Mouse (Mus musculus): Measurements from ENCODE around the gene Lman2. TPM values are rescaled to one million over a fixed set of nuclear protein-coding genes. Genes with fewer than 3 reads are reported as not detected.

Lman2 gene
- polyA plus RNA-seq (2012; rRNA removed): 43.7 and 44.8 TPM in 2 replicates

DNA sequence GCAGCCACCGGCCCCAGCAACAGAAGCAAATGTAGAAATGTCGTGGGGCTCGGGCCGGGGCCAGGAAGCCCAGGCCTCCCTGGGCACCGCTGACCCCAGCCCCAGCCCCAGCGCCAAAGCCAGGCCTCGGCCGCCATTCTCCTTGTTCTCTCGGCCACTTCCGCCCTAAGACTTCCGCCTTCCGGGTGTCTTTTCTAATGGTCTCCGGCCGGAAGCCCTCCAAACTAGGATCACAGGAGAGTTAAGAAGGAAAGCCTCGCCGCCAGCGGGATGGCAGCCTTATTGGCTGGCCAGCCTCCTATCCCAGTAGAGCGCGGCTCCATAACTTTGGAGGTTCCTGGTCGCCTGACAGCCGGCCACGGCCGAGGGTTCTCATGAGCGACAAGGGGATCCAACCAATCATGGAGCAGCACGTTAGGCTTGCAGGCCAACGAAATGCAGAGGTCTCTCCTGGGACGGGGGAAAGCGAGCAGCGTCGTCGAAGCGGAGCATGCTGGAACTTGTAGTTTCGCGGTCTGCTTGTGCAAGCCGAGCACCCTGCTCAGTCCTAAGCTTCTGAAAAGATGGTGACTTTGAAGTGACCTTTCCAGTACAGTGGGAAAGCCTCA lies at the start of gene Lman2:
Gene Lman2, minus strand, starts transcription at position 331 of the 608 bp plus-strand sequence.
- no peak for TF ChIP-seq CTCF (IDR thresholded peaks at IDR 0.05; ENCODE audit: control insufficient read depth, insufficient read depth, insufficient replicate concordance, low read depth, low read length)
- TF ChIP-seq POLR2A (IDR thresholded peaks at IDR 0.05; ENCODE audit: control insufficient read depth, low read depth, low read length): peak; percentile 51

DNA sequence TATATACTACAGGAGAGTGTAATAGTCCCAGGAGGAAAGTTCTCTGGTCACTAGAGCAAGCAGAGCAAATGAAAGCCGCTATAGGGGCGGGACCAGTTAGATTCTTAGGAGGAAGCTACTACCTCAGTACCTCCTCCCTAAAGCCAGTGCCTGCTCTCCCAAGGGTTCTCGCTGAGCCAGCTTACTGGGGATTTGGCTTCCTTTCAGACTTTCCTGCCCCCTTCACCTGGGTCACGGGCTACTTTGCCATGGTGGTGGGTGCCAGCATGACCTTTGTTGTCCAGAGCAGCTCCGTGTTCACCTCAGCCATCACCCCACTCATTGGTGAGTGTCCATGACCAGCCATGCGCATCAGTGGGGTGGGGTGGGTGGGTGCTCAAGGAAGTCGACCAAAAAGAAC lies 49.2 kb upstream of the Lman2 start:
- TF ChIP-seq POLR2A (IDR thresholded peaks at IDR 0.05; ENCODE audit: control insufficient read depth, low read depth, low read length) (no peak), CTCF (IDR thresholded peaks at IDR 0.05; ENCODE audit: control insufficient read depth, insufficient read depth, insufficient replicate concordance, low read depth, low read length) (no peak)
- H3K27me3 ChIP-seq (ENCODE audit: control insufficient read depth, insufficient read depth, low read length): no peaks in the 10 kb centered on the region
- H3K27ac ChIP-seq (ENCODE audit: control insufficient read depth, insufficient read depth, low read depth, low read length): no peak overlapping the region

More for the DNA sequence above, at the start of gene Lman2:
- Histone ChIP-seq H3K4me1 (ENCODE audit: control insufficient read depth, insufficient read depth, low read length) (peaks cover 6% of the 10 kb centered on the region), H3K36me3 (ENCODE audit: control insufficient read depth, insufficient read depth, low read length) (peaks cover 2% of the 10 kb centered on the region; the same call in 1 of the 2 replicates), H3K27me3 (ENCODE audit: control insufficient read depth, insufficient read depth, low read length) (no peaks in the 10 kb centered on the region), H3K4me3 (ENCODE audit: control insufficient read depth, low read depth, low read length) (peak within 1 kb of the TSS; percentile 98), H3K27ac (ENCODE audit: control insufficient read depth, insufficient read depth, low read depth, low read length) (peak within 1 kb of the TSS; percentile 98)

DNA sequence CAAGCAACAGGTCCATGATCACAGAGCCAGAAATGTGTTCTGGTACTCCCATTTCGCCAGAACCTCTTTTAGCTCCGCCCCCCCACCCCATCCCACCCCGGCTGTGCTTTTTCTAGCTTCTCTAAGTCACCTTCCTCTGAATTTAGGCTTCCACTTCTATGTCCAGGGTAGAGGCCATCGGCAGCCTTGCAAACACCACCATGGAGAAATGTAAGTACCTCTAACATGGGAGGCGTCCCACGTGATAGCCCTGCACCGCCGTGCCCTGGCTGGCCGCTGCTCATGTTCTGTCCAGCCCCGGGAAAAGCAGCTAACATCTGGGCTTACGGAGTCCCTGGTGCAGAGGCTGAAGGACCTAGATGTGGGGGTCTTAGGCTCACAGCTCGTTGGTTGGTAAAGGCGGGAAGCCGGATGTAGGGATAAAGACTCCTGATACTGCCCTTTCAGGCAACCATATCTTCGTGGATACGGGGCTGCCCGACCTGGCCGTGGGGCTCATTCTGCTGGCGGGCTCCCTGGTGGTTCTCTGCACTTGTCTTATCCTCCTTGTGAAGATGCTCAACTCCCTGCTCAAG lies 46.0 kb upstream of the Lman2 start:
- H3K4me3 ChIP-seq (ENCODE audit: control insufficient read depth, low read depth, low read length): no peak overlapping the region
- H3K27me3 ChIP-seq (ENCODE audit: control insufficient read depth, insufficient read depth, low read length): no peaks in the 10 kb centered on the region
- no peak for TF ChIP-seq POLR2A (IDR thresholded peaks at IDR 0.05; ENCODE audit: control insufficient read depth, low read depth, low read length)
- TF ChIP-seq CTCF (IDR thresholded peaks at IDR 0.05; ENCODE audit: control insufficient read depth, insufficient read depth, insufficient replicate concordance, low read depth, low read length): no peak
- H3K36me3 ChIP-seq (ENCODE audit: control insufficient read depth, insufficient read depth, low read length): no peaks in the 10 kb centered on the region
- no peak overlapping the region for H3K27ac ChIP-seq (ENCODE audit: control insufficient read depth, insufficient read depth, low read depth, low read length)
- H3K4me1 ChIP-seq (ENCODE audit: control insufficient read depth, insufficient read depth, low read length): peaks cover 2% of the 10 kb centered on the region; the same call in 1 of the 2 replicates

More for the DNA sequence above, 49.2 kb upstream of the Lman2 start:
- Histone ChIP-seq H3K4me1 (ENCODE audit: control insufficient read depth, insufficient read depth, low read length) (peaks cover 4% of the 10 kb centered on the region; the same call in 1 of the 2 replicates), H3K4me3 (ENCODE audit: control insufficient read depth, low read depth, low read length) (no peak overlapping the region), H3K36me3 (ENCODE audit: control insufficient read depth, insufficient read depth, low read length) (no peaks in the 10 kb centered on the region)

DNA sequence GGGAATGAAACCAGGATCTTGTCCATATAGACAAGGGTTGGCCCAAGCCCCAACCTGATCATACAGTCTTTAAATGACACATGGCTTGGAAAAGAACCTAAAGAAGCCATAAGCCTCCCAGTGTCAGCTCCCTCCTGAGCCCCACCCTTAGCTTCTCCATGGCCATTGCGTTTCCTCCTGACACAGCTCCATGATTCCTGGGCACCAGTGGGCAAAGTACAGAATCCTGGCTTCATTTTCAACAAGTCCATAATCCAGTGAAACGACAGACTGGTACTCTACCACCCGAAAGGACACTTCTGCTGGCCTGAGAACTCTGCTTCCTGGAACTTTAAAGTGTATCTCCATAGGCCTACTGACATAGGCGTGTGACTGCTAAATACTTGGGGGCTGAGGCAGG lies 44.8 kb upstream of the Lman2 start:
- H3K27ac ChIP-seq (ENCODE audit: control insufficient read depth, insufficient read depth, low read depth, low read length): no peak overlapping the region
- H3K4me1 ChIP-seq (ENCODE audit: control insufficient read depth, insufficient read depth, low read length): 0 out of 2 replicates have a peak, but pooled peaks cover 2% of the 10 kb centered on the region
- H3K27me3 ChIP-seq (ENCODE audit: control insufficient read depth, insufficient read depth, low read length): no peaks in the 10 kb centered on the region
- H3K36me3 ChIP-seq (ENCODE audit: control insufficient read depth, insufficient read depth, low read length): no peaks in the 10 kb centered on the region
- no peak overlapping the region for H3K4me3 ChIP-seq (ENCODE audit: control insufficient read depth, low read depth, low read length)
- TF ChIP-seq CTCF (IDR thresholded peaks at IDR 0.05; ENCODE audit: control insufficient read depth, insufficient read depth, insufficient replicate concordance, low read depth, low read length) (no peak), POLR2A (IDR thresholded peaks at IDR 0.05; ENCODE audit: control insufficient read depth, low read depth, low read length) (no peak)

DNA sequence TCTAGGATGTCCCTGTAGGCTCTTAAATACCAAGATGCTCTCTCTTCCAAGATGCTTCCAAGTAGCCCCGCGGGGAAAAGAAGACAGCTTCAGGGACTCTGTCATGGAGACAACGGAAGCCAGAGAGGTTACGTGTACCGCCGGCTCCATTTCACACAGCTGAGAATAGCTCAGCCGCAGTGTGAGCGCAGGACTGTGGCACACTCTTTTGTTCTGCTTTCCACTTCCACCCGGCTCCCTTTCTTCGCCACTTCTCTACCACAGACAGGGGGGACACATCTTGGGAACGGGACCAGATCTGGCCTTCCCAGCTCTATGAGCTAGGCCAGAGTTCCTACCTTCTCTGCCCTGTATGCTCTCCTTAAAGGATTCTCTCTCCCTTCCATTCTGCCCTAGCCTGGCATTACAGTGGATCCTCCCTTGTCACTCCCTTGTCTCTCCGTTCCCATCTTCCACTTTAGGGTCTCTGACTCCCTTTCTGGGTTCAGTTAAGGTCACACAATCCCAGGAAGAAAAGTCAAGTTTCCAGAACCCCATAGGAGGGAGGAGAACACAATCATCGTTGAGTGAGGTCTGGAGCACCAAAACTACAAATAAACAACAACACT lies 43.3 kb upstream of the Lman2 start:
- Histone ChIP-seq H3K36me3 (ENCODE audit: control insufficient read depth, insufficient read depth, low read length) (no peaks in the 10 kb centered on the region), H3K27ac (ENCODE audit: control insufficient read depth, insufficient read depth, low read depth, low read length) (no peak overlapping the region), H3K4me1 (ENCODE audit: control insufficient read depth, insufficient read depth, low read length) (0 out of 2 replicates have a peak, but pooled peaks cover 2% of the 10 kb centered on the region), H3K27me3 (ENCODE audit: control insufficient read depth, insufficient read depth, low read length) (no peaks in the 10 kb centered on the region), H3K4me3 (ENCODE audit: control insufficient read depth, low read depth, low read length) (no peak overlapping the region)
- TF ChIP-seq POLR2A (IDR thresholded peaks at IDR 0.05; ENCODE audit: control insufficient read depth, low read depth, low read length): no peak

DNA sequence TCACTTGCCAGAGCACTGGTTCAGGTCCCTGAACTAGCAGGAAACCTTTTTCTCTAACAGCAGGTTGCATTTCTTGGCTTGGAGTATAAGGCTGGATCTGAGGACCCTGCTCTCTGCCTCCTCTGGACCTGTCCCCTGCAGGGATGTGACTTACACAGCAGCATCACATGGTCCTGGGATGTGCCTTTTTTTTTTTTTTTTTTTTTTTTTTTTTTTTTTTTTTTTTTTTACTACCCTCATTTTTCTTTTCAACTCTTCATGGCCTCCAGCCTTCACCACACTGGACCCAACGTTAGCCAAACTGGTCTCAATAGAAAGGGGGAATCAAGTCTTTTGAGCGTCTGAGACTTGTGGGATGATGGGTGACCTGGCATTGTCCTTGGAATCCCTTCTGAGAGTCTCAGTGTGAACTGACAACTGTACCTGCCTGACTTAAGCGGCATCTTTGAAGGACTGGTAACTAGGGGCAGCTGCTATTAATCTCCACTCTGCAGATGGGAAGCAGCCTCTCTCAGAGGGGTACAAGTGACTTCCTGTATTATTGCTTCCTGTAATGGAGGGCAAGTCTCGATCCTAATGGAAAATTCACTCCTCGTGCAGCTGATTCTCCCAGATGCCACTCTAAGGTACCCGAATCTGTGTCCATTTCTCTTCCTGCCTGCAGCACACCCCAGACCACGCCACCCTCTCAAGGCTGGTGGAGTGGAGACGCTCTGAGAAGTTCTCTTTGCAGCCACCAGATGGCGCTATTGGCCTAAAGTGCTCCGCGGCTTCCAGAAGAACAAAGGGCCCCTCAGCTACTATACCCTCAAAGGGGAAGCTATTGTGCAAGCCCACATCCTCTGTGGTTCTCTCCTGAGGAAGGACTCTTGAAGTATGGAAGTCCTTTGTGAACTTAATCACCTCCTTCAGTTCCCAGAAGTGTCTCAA lies 42.5 kb upstream of the Lman2 start:
- Histone ChIP-seq H3K4me3 (ENCODE audit: control insufficient read depth, low read depth, low read length) (no peak overlapping the region), H3K4me1 (ENCODE audit: control insufficient read depth, insufficient read depth, low read length) (0 out of 2 replicates have a peak, but pooled peaks cover 2% of the 10 kb centered on the region), H3K36me3 (ENCODE audit: control insufficient read depth, insufficient read depth, low read length) (no peaks in the 10 kb centered on the region), H3K27ac (ENCODE audit: control insufficient read depth, insufficient read depth, low read depth, low read length) (no peak overlapping the region), H3K27me3 (ENCODE audit: control insufficient read depth, insufficient read depth, low read length) (no peaks in the 10 kb centered on the region)
- no peak for TF ChIP-seq POLR2A (IDR thresholded peaks at IDR 0.05; ENCODE audit: control insufficient read depth, low read depth, low read length)
- peak; percentile 93 for TF ChIP-seq CTCF (IDR thresholded peaks at IDR 0.05; ENCODE audit: control insufficient read depth, insufficient read depth, insufficient replicate concordance, low read depth, low read length)

Data from testis, adult 2 months (tissue).